Mouse (Mus musculus): ENCODE data around the gene Osbpl3. TPM values are rescaled to one million over a fixed set of nuclear protein-coding genes. Genes with fewer than 3 reads are reported as not detected.

Osbpl3 gene
- polyA plus RNA-seq, 1 experiment, result 23.3 TPM

DNA sequence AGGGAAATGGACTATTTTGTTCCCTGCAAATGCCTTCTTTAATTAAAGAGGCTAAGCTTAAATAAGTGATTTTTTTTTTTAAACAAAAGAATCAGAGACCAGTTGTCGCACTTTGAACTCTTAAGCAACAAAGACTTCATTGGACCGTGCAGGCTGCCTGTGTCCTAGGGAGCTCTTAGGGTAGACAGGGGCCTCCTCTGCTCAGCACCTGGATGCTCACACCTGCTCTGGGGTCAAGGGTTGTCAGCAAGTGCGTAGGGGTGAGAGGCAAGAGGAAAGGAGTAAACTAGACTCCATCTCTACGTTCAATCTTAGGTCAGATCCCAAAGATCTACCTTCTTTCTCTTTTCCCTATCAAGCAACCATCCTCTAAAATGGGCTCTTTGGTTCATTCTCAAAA is 37.0 kb downstream of the Osbpl3 start:
- 0 out of 2 replicates have a peak, but pooled peaks cover 3% of the 10 kb centered on the region for H3K9me3 ChIP-seq (replicated peaks; ENCODE audit: control insufficient read depth, insufficient read depth, low read length, poor library complexity, severe bottlenecking)
- H3K4me3 ChIP-seq (ENCODE audit: low read depth, low read length), result no peak overlapping the region
- peaks cover 2% of the 10 kb centered on the region for H3K4me1 ChIP-seq (ENCODE audit: control insufficient read depth, insufficient read depth, low read length)
- no peak overlapping the region for H3K27ac ChIP-seq (ENCODE audit: insufficient read depth, low read length)
- TF ChIP-seq POLR2A (IDR thresholded peaks at IDR 0.05; ENCODE audit: insufficient read depth, low read length), result no peak
- TF ChIP-seq EP300 (IDR thresholded peaks at IDR 0.05; ENCODE audit: insufficient read depth, low read depth, low read length), result no peak
- TF ChIP-seq CTCF (IDR thresholded peaks at IDR 0.05; ENCODE audit: low read depth, low read length), result no peak
- H3K36me3 ChIP-seq (ENCODE audit: control insufficient read depth, insufficient read depth, low read length, poor library complexity, severe bottlenecking), result no peaks in the 10 kb centered on the region
- no peaks in the 10 kb centered on the region for H3K27me3 ChIP-seq (ENCODE audit: control insufficient read depth, insufficient read depth, low read length, poor library complexity, severe bottlenecking)
- H3K9ac ChIP-seq (ENCODE audit: low read depth, poor library complexity, severe bottlenecking), result no peak overlapping the region

DNA sequence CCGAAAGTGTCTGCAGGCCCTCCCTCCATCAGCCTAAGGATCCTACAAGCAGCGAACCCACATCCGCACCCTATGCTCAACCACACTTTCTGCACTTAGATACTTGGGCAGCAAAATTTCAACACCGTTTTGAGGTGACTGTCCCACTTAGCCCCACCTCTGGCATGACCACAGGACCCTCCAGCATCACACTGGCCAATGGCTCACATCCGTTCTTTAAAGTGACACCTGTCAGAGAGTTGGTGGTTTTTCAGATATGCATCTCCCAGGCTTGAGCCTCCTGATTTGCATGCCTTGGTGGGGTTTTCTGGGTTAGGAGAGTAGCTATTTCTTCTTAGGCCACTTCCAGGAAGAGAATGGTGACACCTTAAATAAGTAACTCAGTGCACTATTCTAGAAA is 39.1 kb downstream of the Osbpl3 start:
- H3K9me3 ChIP-seq (replicated peaks; ENCODE audit: control insufficient read depth, insufficient read depth, low read length, poor library complexity, severe bottlenecking), result no peaks in the 10 kb centered on the region
- no peak overlapping the region for H3K4me3 ChIP-seq (ENCODE audit: low read depth, low read length)
- H3K27me3 ChIP-seq (ENCODE audit: control insufficient read depth, insufficient read depth, low read length, poor library complexity, severe bottlenecking), result no peaks in the 10 kb centered on the region
- no peak for TF ChIP-seq CTCF (IDR thresholded peaks at IDR 0.05; ENCODE audit: low read depth, low read length)
- no peak for TF ChIP-seq POLR2A (IDR thresholded peaks at IDR 0.05; ENCODE audit: insufficient read depth, low read length)
- no peak for TF ChIP-seq EP300 (IDR thresholded peaks at IDR 0.05; ENCODE audit: insufficient read depth, low read depth, low read length)
- no peak overlapping the region for H3K27ac ChIP-seq (ENCODE audit: insufficient read depth, low read length)
- no peak overlapping the region for H3K9ac ChIP-seq (ENCODE audit: low read depth, poor library complexity, severe bottlenecking)
- H3K36me3 ChIP-seq (ENCODE audit: control insufficient read depth, insufficient read depth, low read length, poor library complexity, severe bottlenecking), result no peaks in the 10 kb centered on the region
- H3K4me1 ChIP-seq (ENCODE audit: control insufficient read depth, insufficient read depth, low read length), result peaks cover 2% of the 10 kb centered on the region

DNA sequence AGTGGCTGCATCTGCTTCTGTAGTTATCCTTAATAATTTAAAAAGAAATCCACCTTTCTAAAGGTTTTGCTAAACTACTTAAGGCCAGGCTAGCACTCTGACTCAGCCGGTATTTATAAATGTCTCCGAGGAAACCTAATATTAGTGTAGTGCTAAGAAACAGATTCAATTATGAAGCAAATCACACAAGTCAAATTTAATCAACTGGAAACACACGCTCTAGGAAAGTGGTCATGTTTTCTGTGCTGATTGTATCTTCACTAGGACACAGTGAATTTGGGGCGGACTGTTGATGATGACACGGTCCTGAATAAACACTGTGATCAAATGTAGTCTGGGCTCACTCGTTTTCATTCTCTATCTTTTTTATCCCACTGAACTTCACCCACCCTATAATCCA is 40.6 kb downstream of the Osbpl3 start:
- Histone ChIP-seq H3K9ac (ENCODE audit: low read depth, poor library complexity, severe bottlenecking) (no peak overlapping the region), H3K4me1 (ENCODE audit: control insufficient read depth, insufficient read depth, low read length) (no peaks in the 10 kb centered on the region), H3K36me3 (ENCODE audit: control insufficient read depth, insufficient read depth, low read length, poor library complexity, severe bottlenecking) (no peaks in the 10 kb centered on the region), H3K4me3 (ENCODE audit: low read depth, low read length) (no peak overlapping the region), H3K9me3 (replicated peaks; ENCODE audit: control insufficient read depth, insufficient read depth, low read length, poor library complexity, severe bottlenecking) (no peaks in the 10 kb centered on the region), H3K27ac (ENCODE audit: insufficient read depth, low read length) (no peak overlapping the region), H3K27me3 (ENCODE audit: control insufficient read depth, insufficient read depth, low read length, poor library complexity, severe bottlenecking) (no peaks in the 10 kb centered on the region)
- TF ChIP-seq CTCF (IDR thresholded peaks at IDR 0.05; ENCODE audit: low read depth, low read length) (no peak), EP300 (IDR thresholded peaks at IDR 0.05; ENCODE audit: insufficient read depth, low read depth, low read length) (no peak), POLR2A (IDR thresholded peaks at IDR 0.05; ENCODE audit: insufficient read depth, low read length) (no peak)

DNA sequence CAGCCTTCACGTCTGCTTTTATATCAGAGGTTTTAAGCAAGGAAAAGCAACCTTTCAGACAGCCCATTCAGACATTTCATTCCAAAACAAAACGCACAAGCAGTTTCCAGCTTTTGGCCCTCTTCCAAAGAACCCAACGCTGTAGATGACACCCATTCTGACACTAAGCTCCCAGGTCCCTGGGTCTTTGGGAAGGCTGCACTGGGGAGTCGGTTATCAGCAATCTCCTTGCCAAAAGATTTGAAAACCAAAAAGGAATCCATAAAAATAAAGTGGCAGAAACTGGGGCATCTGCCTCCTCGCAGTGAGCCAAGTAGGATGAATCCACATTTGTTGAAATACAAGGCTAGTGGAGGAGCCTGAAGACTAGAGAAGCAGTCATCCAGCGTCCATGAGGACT is 41.5 kb downstream of the Osbpl3 start:
- Histone ChIP-seq H3K27me3 (ENCODE audit: control insufficient read depth, insufficient read depth, low read length, poor library complexity, severe bottlenecking) (no peaks in the 10 kb centered on the region), H3K9me3 (replicated peaks; ENCODE audit: control insufficient read depth, insufficient read depth, low read length, poor library complexity, severe bottlenecking) (no peaks in the 10 kb centered on the region), H3K4me3 (ENCODE audit: low read depth, low read length) (no peak overlapping the region), H3K4me1 (ENCODE audit: control insufficient read depth, insufficient read depth, low read length) (no peaks in the 10 kb centered on the region), H3K27ac (ENCODE audit: insufficient read depth, low read length) (no peak overlapping the region), H3K9ac (ENCODE audit: low read depth, poor library complexity, severe bottlenecking) (no peak overlapping the region), H3K36me3 (ENCODE audit: control insufficient read depth, insufficient read depth, low read length, poor library complexity, severe bottlenecking) (no peaks in the 10 kb centered on the region)
- no peak for TF ChIP-seq POLR2A (IDR thresholded peaks at IDR 0.05; ENCODE audit: insufficient read depth, low read length)
- no peak for TF ChIP-seq EP300 (IDR thresholded peaks at IDR 0.05; ENCODE audit: insufficient read depth, low read depth, low read length)
- no peak for TF ChIP-seq CTCF (IDR thresholded peaks at IDR 0.05; ENCODE audit: low read depth, low read length)

DNA sequence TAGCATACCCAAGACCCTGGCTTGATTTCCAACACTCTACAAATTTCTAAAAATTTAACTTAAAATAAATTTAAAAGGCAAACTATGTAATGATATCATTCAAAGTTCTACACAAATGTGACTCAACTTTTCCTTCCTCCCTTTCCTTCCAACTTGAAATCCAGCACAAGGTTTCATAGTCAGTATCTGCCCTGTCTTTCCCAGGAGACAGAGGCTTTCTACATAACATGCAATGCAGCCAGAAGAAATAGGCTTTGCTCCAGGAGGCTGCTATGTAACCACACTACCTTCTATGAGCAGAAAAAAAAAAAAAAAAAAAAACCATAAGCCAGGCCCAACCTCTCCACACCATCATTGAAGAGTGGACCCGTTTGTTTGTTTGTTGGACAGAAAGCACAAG is 42.6 kb downstream of the Osbpl3 start:
- no peak overlapping the region for H3K9ac ChIP-seq (ENCODE audit: low read depth, poor library complexity, severe bottlenecking)
- H3K36me3 ChIP-seq (ENCODE audit: control insufficient read depth, insufficient read depth, low read length, poor library complexity, severe bottlenecking), result no peaks in the 10 kb centered on the region
- H3K4me3 ChIP-seq (ENCODE audit: low read depth, low read length), result no peak overlapping the region
- H3K27ac ChIP-seq (ENCODE audit: insufficient read depth, low read length), result no peak overlapping the region
- H3K9me3 ChIP-seq (replicated peaks; ENCODE audit: control insufficient read depth, insufficient read depth, low read length, poor library complexity, severe bottlenecking), result no peaks in the 10 kb centered on the region
- H3K4me1 ChIP-seq (ENCODE audit: control insufficient read depth, insufficient read depth, low read length), result no peaks in the 10 kb centered on the region
- TF ChIP-seq POLR2A (IDR thresholded peaks at IDR 0.05; ENCODE audit: insufficient read depth, low read length) (no peak), CTCF (IDR thresholded peaks at IDR 0.05; ENCODE audit: low read depth, low read length) (no peak), EP300 (IDR thresholded peaks at IDR 0.05; ENCODE audit: insufficient read depth, low read depth, low read length) (no peak)
- no peaks in the 10 kb centered on the region for H3K27me3 ChIP-seq (ENCODE audit: control insufficient read depth, insufficient read depth, low read length, poor library complexity, severe bottlenecking)

DNA sequence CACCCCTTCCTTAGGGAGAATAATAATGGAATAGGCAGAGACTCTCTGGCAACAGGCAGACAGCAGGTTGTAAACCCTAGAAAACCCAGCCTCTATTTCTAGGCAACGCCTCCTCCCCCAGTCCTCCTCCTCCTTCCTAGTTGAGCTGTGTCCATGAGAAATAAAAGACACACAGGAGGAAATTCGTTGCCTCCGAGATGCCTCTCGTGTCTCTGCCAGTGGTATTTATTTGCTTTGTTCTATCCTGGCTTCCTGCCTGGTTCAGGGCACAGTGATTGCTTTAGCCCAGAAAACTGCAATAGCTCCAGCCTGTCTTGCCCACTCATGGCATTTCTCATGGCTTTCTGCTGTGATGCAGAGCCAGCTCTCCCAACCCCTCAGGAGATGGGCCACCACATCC is 43.8 kb downstream of the Osbpl3 start:
- TF ChIP-seq EP300 (IDR thresholded peaks at IDR 0.05; ENCODE audit: insufficient read depth, low read depth, low read length) (no peak), CTCF (IDR thresholded peaks at IDR 0.05; ENCODE audit: low read depth, low read length) (no peak), POLR2A (IDR thresholded peaks at IDR 0.05; ENCODE audit: insufficient read depth, low read length) (no peak)
- Histone ChIP-seq H3K9ac (ENCODE audit: low read depth, poor library complexity, severe bottlenecking) (no peak overlapping the region), H3K4me1 (ENCODE audit: control insufficient read depth, insufficient read depth, low read length) (peaks cover 2% of the 10 kb centered on the region), H3K9me3 (replicated peaks; ENCODE audit: control insufficient read depth, insufficient read depth, low read length, poor library complexity, severe bottlenecking) (no peaks in the 10 kb centered on the region), H3K4me3 (ENCODE audit: low read depth, low read length) (no peak overlapping the region), H3K27me3 (ENCODE audit: control insufficient read depth, insufficient read depth, low read length, poor library complexity, severe bottlenecking) (no peaks in the 10 kb centered on the region), H3K36me3 (ENCODE audit: control insufficient read depth, insufficient read depth, low read length, poor library complexity, severe bottlenecking) (no peaks in the 10 kb centered on the region), H3K27ac (ENCODE audit: insufficient read depth, low read length) (no peak overlapping the region)

All from ES-Bruce4 (cell line).